Mouse (Mus musculus) thymus, adult 2 months (tissue): Measurements from ENCODE around the gene Sntg2. TPM values are rescaled to one million over a fixed set of nuclear protein-coding genes. Genes with fewer than 3 reads are reported as not detected.

Experiments
- DNase-seq: peaks from one replicate; pipeline ENCODE4 v3.0.0; 2021
- H3K27ac ChIP-seq: fragments of 200-500 bp; 2 replicates; pipeline ENCODE4 v1.5.1; 2012; ENCODE audit warnings: low read length, control low read depth; ENCODE audit not compliant: control insufficient read depth, insufficient read depth
- H3K27me3 ChIP-seq: fragments of 200-500 bp; 2 replicates; pipeline ENCODE4 v1.6.1; 2012; ENCODE audit warnings: mild to moderate bottlenecking, low read length, moderate library complexity, mixed read lengths; ENCODE audit not compliant: control insufficient read depth, insufficient read depth
- H3K36me3 ChIP-seq: fragments of 200-500 bp; 2 replicates; pipeline ENCODE4 v1.6.1; 2012; ENCODE audit warnings: mild to moderate bottlenecking, low read length, moderate library complexity; ENCODE audit not compliant: control insufficient read depth, insufficient read depth
- H3K4me1 ChIP-seq: fragments of 200-500 bp; replicated peaks from 2 replicates; pipeline ENCODE4 v1.6.1; 2012; ENCODE audit warnings: low read length; ENCODE audit not compliant: control insufficient read depth, insufficient read depth
- H3K4me3 ChIP-seq: fragments of 200-500 bp; 2 replicates; pipeline ENCODE4 v1.5.1; 2012; ENCODE audit warnings: mild to moderate bottlenecking, low read length, control low read depth, moderate library complexity; ENCODE audit not compliant: control insufficient read depth, insufficient read depth
- CTCF ChIP-seq: fragments of 200-500 bp; IDR thresholded peaks from 2 replicates; pipeline ENCODE4 v1.5.1; 2012; ENCODE audit warnings: mild to moderate bottlenecking, control low read depth, low read length, moderate library complexity, borderline replicate concordance; ENCODE audit not compliant: control insufficient read depth, poor library complexity, insufficient read depth; ENCODE audit errors: extremely low read depth
- POLR2A ChIP-seq: fragments of 200-500 bp; IDR thresholded peaks from 2 replicates; pipeline ENCODE4 v1.6.1; 2012; ENCODE audit warnings: mild to moderate bottlenecking, low read length, control low read depth, moderate library complexity; ENCODE audit not compliant: control insufficient read depth, poor library complexity, insufficient read depth; ENCODE audit errors: extremely low read depth
- WGBS: fragments of 180-500 bp; shearing (Covaris S2); methylation state at CpG from one replicate; pipeline ENCODE4 v1.1.7; 2018; 5-methylcytosine and 5-hydroxymethylcytosine counted together
- polyA plus RNA-seq: library from polyadenylated mRNA; depleted of rRNA; stranded (reverse); fragments of >200 nt; gene quantifications from 2 replicates; pipeline ENCODE4 v1.2.3, GENCODE M21; 2012

The Sntg2 gene
- polyA plus RNA-seq, 1 experiment: 0.22 TPM

GRCm38 (mm10) chr12:30201031-30201430 lies 172.1 kb downstream of the Sntg2 start:
- no peak for DNase-seq
- TF ChIP-seq POLR2A (no peak), CTCF (no peak)
- H3K4me1 ChIP-seq: no peaks in the 10 kb centered on the region
- no peaks in the 10 kb centered on the region for H3K36me3 ChIP-seq
- WGBS: 89% methylated on average over 5 of the region's 5 CpGs
- H3K27me3 ChIP-seq: no peaks in the 10 kb centered on the region
- H3K4me3 ChIP-seq: no peak overlapping the region
- H3K27ac ChIP-seq: no peak overlapping the region

- Histone ChIP-seq H3K36me3 (no peaks in the 10 kb centered on the region), H3K4me3 (no peak overlapping the region), H3K27ac (no peak overlapping the region), H3K27me3 (no peaks in the 10 kb centered on the region), H3K4me1 (no peaks in the 10 kb centered on the region)
- TF ChIP-seq POLR2A (no peak), CTCF (no peak)
- no peak for DNase-seq
- WGBS: 95% methylated on average over 7 of the region's 7 CpGs
These were observed 172.6 kb downstream of the Sntg2 start for GRCm38 (mm10) chr12:30200621-30201020.

GRCm38 (mm10) chr12:30199735-30200134 lies 173.4 kb downstream of the Sntg2 start:
- H3K27me3 ChIP-seq: no peaks in the 10 kb centered on the region
- no peak overlapping the region for H3K4me3 ChIP-seq
- DNase-seq: no peak
- WGBS: 18% methylated on average over 2 of the region's 2 CpGs
- no peaks in the 10 kb centered on the region for H3K4me1 ChIP-seq
- H3K36me3 ChIP-seq: no peaks in the 10 kb centered on the region
- H3K27ac ChIP-seq: no peak overlapping the region
- no peak for TF ChIP-seq CTCF
- no peak for TF ChIP-seq POLR2A

- no peaks in the 10 kb centered on the region for H3K4me1 ChIP-seq
- no peaks in the 10 kb centered on the region for H3K27me3 ChIP-seq
- WGBS: 92% methylated on average over 1 of the region's 1 CpGs
- no peak for TF ChIP-seq CTCF
- no peak for TF ChIP-seq POLR2A
- H3K4me3 ChIP-seq: no peak overlapping the region
- DNase-seq: no peak
- H3K36me3 ChIP-seq: no peaks in the 10 kb centered on the region
- H3K27ac ChIP-seq: no peak overlapping the region
These were observed 174.9 kb downstream of the Sntg2 start for GRCm38 (mm10) chr12:30198250-30198649.

GRCm38 (mm10) chr12:30181721-30182120 lies 191.5 kb downstream of the Sntg2 start:
- no peak for TF ChIP-seq POLR2A
- no peak for TF ChIP-seq CTCF
- Histone ChIP-seq H3K4me3 (no peak overlapping the region), H3K27me3 (no peaks in the 10 kb centered on the region), H3K4me1 (no peaks in the 10 kb centered on the region), H3K36me3 (no peaks in the 10 kb centered on the region), H3K27ac (no peak overlapping the region)
- no peak for DNase-seq
- 84% methylated on average over 3 of the region's 3 CpGs for WGBS

- H3K4me3 ChIP-seq: no peak overlapping the region
- no peak for TF ChIP-seq POLR2A
- 83% methylated on average over 1 of the region's 1 CpGs for WGBS
- no peaks in the 10 kb centered on the region for H3K27me3 ChIP-seq
- H3K27ac ChIP-seq: no peak overlapping the region
- no peak for DNase-seq
- no peaks in the 10 kb centered on the region for H3K36me3 ChIP-seq
- no peaks in the 10 kb centered on the region for H3K4me1 ChIP-seq
These were observed 193.6 kb downstream of the Sntg2 start for GRCm38 (mm10) chr12:30179623-30180022.

- no peak for TF ChIP-seq POLR2A
- TF ChIP-seq CTCF: no peak
- Histone ChIP-seq H3K27me3 (no peaks in the 10 kb centered on the region), H3K36me3 (no peaks in the 10 kb centered on the region), H3K4me1 (no peaks in the 10 kb centered on the region), H3K27ac (no peak overlapping the region), H3K4me3 (no peak overlapping the region)
- WGBS: 86% methylated on average over 6 of the region's 6 CpGs
- DNase-seq: no peak
These were observed 195.2 kb downstream of the Sntg2 start for GRCm38 (mm10) chr12:30177966-30178365.
